Mouse (Mus musculus): Measurements from ENCODE around the gene Dnajb12. TPM values are rescaled to one million over a fixed set of nuclear protein-coding genes. Genes with fewer than 3 reads are reported as not detected.

Dnajb12 gene
- total and polyA plus RNA-seq, 3 experiments = 13.9 to 35.9 (median 21.5) TPM

DNA sequence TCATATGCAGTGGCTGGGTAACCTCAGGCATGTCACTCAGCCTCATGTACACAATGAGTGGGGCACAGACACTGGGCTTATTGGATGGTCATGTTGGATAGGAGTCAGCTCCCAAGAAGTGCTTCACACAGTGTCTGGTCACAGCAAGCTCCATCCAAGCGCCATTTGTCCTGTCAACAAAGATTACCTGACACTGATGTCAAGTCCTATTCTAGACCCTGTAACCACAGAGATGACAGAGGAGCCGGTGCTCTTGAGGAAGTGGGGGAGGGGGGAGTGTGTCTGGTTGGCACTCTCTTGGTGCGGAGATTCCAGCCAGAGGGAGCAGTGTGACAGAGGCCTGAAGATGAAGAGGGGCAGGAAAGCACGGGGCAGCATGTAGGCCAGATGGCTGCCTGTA, 21.6 kb downstream of the Dnajb12 start (continued):
- peak; percentile 46 for TF ChIP-seq BHLHE40 (IDR thresholded peaks at IDR 0.05; ENCODE audit: low read depth, low read length)
- TF ChIP-seq CHD1 (IDR thresholded peaks at IDR 0.05; ENCODE audit: low read depth, low read length) = no peak
- no peak for TF ChIP-seq KAT2A (IDR thresholded peaks at IDR 0.05; ENCODE audit: insufficient replicate concordance, low read length)
- peak; percentile 86 for TF ChIP-seq CHD2 (IDR thresholded peaks at IDR 0.05; ENCODE audit: low read length)
- no peak for TF ChIP-seq CTCF (conservative IDR thresholded peaks at IDR 0.05 in 1 of 2, IDR thresholded peaks at IDR 0.05 in 1 of 2; ENCODE audit: low read depth in 2 of 2, low read length in 2 of 2)
- TF ChIP-seq MAZ (IDR thresholded peaks at IDR 0.05; ENCODE audit: low read depth, low read length) = peak; percentile 57; the same call in 1 of the 2 replicates
- TF ChIP-seq ZKSCAN1 (IDR thresholded peaks at IDR 0.05; ENCODE audit: borderline replicate concordance, low read depth, low read length) = no peak
- no peak for TF ChIP-seq MYC (IDR thresholded peaks at IDR 0.05; ENCODE audit: low read depth, low read length)
- no peak for TF ChIP-seq GABPA (IDR thresholded peaks at IDR 0.05; ENCODE audit: insufficient replicate concordance, low read depth, low read length)
- peak; percentile 40; the same call in 1 of the 2 replicates for TF ChIP-seq EP300 (IDR thresholded peaks at IDR 0.05; ENCODE audit: low read length)
- TF ChIP-seq JUND (conservative IDR thresholded peaks at IDR 0.05; ENCODE audit: low read depth, low read length) = no peak
- TF ChIP-seq MAX (IDR thresholded peaks at IDR 0.05; ENCODE audit: low read length) = peak; percentile 19; the same call in 1 of the 2 replicates

DNA sequence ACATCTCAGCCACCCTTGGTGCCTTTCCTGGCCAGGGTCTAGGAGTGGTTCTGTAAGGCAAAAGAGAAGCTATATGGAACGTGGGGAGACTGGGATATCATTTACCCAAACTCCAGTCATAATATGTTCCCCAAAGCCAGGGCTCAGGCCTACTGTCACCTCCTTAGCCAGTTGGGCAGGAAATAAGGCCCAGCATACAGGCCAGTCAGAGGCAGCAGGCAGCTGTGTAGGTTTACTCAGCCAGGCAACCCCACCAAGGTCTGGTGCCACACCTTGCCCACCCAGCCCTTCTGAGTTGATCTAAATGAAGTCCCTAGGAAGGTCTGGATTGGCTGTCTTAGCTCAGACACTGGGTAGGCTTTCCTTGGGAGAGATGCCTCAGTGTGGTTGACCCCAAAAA, 22.1 kb downstream of the Dnajb12 start:
- Histone ChIP-seq H3K79me2 (replicated peaks; ENCODE audit: control insufficient read depth, extremely low read depth, insufficient read depth, poor library complexity, severe bottlenecking) (no peaks in the 10 kb centered on the region), H3K9me3 (replicated peaks; ENCODE audit: low read length) (no peaks in the 10 kb centered on the region), H3K4me1 (ENCODE audit: control insufficient read depth in 1 of 2, insufficient read depth in 2 of 2) (peaks cover 59 to 77% of the 10 kb centered on the region in 2 experiments), H3K9ac (ENCODE audit: insufficient read depth, low read depth) (no peak overlapping the region), H3K4me2 (ENCODE audit: insufficient read depth, low read depth, poor library complexity, severe bottlenecking) (no peak overlapping the region), H3K27me3 (replicated peaks) (no peaks in the 10 kb centered on the region), H3K4me3 (replicated peaks in 1 of 3; ENCODE audit: low read depth in 2 of 3, low read length in 2 of 3, poor library complexity in 1 of 3) (no peak overlapping the region), H3K36me3 (replicated peaks in 1 of 2; ENCODE audit: control insufficient read depth in 1 of 2, insufficient read depth in 1 of 2, low read length in 1 of 2) (peaks cover 15 to 18% of the 10 kb centered on the region in 2 experiments), H3K27ac (ENCODE audit: insufficient read depth, low read depth) (peak overlapping the region; percentile 90)
- in situ Hi-C loops (cut with MboI; ENCODE audit: low pct_ligation_motif_present, low pct_unique_long_range_greater_than_20kb, low sequenced_read_pairs) (loop anchor here (25.0 kb wide), 1 partner anchor 486 kb away; the partner anchor contains the start of gene Gm17455), dilution Hi-C loops (cut with MboI; ENCODE audit: extremely low pct_ligation_motif_present, extremely low pct_unique_long_range_greater_than_20kb, low sequenced_read_pairs) (no loop called here)
- no peak for TF ChIP-seq MAZ (IDR thresholded peaks at IDR 0.05; ENCODE audit: low read depth, low read length)
- TF ChIP-seq JUN (IDR thresholded peaks at IDR 0.05; ENCODE audit: insufficient read depth, low read depth, low read length) = no peak
- TF ChIP-seq IRF4 (IDR thresholded peaks at IDR 0.05; ENCODE audit: low read depth, low read length) = no peak
- TF ChIP-seq CHD2 (IDR thresholded peaks at IDR 0.05; ENCODE audit: low read length) = no peak
- TF ChIP-seq E2F4 (IDR thresholded peaks at IDR 0.05; ENCODE audit: insufficient replicate concordance, low read depth, low read length) = no peak
- TF ChIP-seq TCF12 (IDR thresholded peaks at IDR 0.05; ENCODE audit: low read depth, low read length) = no peak
- no peak for TF ChIP-seq POLR2AphosphoS2 (IDR thresholded peaks at IDR 0.05; ENCODE audit: low read depth, low read length)
- TF ChIP-seq MXI1 (IDR thresholded peaks at IDR 0.05; ENCODE audit: low read depth, low read length) = no peak
- TF ChIP-seq EP300 (IDR thresholded peaks at IDR 0.05; ENCODE audit: low read length) = no peak
- no peak for TF ChIP-seq ZKSCAN1 (IDR thresholded peaks at IDR 0.05; ENCODE audit: borderline replicate concordance, low read depth, low read length)
- no peak for TF ChIP-seq SIN3A (IDR thresholded peaks at IDR 0.05; ENCODE audit: low read length)
- TF ChIP-seq GABPA (IDR thresholded peaks at IDR 0.05; ENCODE audit: insufficient replicate concordance, low read depth, low read length) = no peak
- no peak for TF ChIP-seq USF1 (IDR thresholded peaks at IDR 0.05; ENCODE audit: low read depth, low read length)
- no peak for TF ChIP-seq SMC3 (IDR thresholded peaks at IDR 0.05; ENCODE audit: low read depth, low read length)
- no peak for TF ChIP-seq BHLHE40 (IDR thresholded peaks at IDR 0.05; ENCODE audit: low read depth, low read length)
- no peak for TF ChIP-seq TBP (conservative IDR thresholded peaks at IDR 0.05; ENCODE audit: low read depth, low read length)
- TF ChIP-seq MYC (IDR thresholded peaks at IDR 0.05; ENCODE audit: low read depth, low read length) = no peak
- no peak for TF ChIP-seq PAX5 (IDR thresholded peaks at IDR 0.05; ENCODE audit: low read length)
- no peak for TF ChIP-seq ELF1 (IDR thresholded peaks at IDR 0.05; ENCODE audit: low read depth, low read length)
- no peak for DNase-seq (ENCODE audit: extremely low read depth)
